Comparison of ENCODE assay signal across 15 mouse cellular contexts in genomic region chr2:47822746-47823271, GRCm38 (mm10).
DNase-seq lines count a peak whose midpoint lies in the region; ATAC-seq and TF ChIP-seq lines count a peak whose summit lies in the region.
"Had no signal": no experiment of that assay in that cellular context is flagged by ENCODE, and none has a peak within 500 bp of the region (broad histone marks: within the 10 kb centered on the region; RNA-seq: fewer than 3 reads in every experiment).

No protein-coding gene starts in this region.

- H3K27ac ChIP-seq in embryonic facial prominence, embryonic 14.5 days (replicated peaks; ENCODE audit: low read depth, low read length) = no peak overlapping the region
- H3K27ac ChIP-seq in embryonic facial prominence, embryonic 10.5 days (replicated peaks) = no peak overlapping the region
- H3K27ac ChIP-seq in left cerebral cortex, adult 2 months = no peak overlapping the region
- H3K27ac ChIP-seq: gastrocnemius, adult 2 months; limb, embryonic 10.5 days; macrophage had no signal

- no peak overlapping the region for H3K4me2 ChIP-seq in embryonic facial prominence, embryonic 14.5 days (ENCODE audit: low read depth, low read length)

- no peaks in the 10 kb centered on the region for H3K27me3 ChIP-seq in embryonic facial prominence, embryonic 14.5 days (replicated peaks; ENCODE audit: control insufficient read depth, insufficient read depth, low read length)
- H3K27me3 ChIP-seq in embryonic facial prominence, embryonic 10.5 days (replicated peaks; ENCODE audit: low read depth, poor library complexity, severe bottlenecking) = no peaks in the 10 kb centered on the region

- 30% methylated on average over 2 of the region's 2 CpGs for WGBS in embryonic facial prominence, embryonic 14.5 days
- 59% methylated on average over 2 of the region's 2 CpGs for WGBS in embryonic facial prominence, embryonic 10.5 days

- H3K36me3 ChIP-seq in embryonic facial prominence, embryonic 14.5 days (ENCODE audit: control insufficient read depth, insufficient read depth, low read length) = no peaks in the 10 kb centered on the region
- no peaks in the 10 kb centered on the region for H3K36me3 ChIP-seq in embryonic facial prominence, embryonic 10.5 days (replicated peaks)
- H3K36me3 ChIP-seq: limb, embryonic 10.5 days had no signal

- H3K4me3 ChIP-seq in embryonic facial prominence, embryonic 14.5 days (ENCODE audit: low read depth, low read length) = no peak overlapping the region
- H3K4me3 ChIP-seq in embryonic facial prominence, embryonic 10.5 days = no peak overlapping the region
- H3K4me3 ChIP-seq in left cerebral cortex, adult 2 months = no peak overlapping the region
- H3K4me3 ChIP-seq: gastrocnemius, adult 2 months; limb, embryonic 10.5 days had no signal

- DNase-seq in embryonic facial prominence, embryonic 14.5 days (ENCODE audit: low spot score) = peak; percentile 44
- no peak for DNase-seq in embryonic facial prominence, embryonic 10.5 days (ENCODE audit: low spot score)
- peak; percentile 13 to 27 for DNase-seq in left cerebral cortex, adult 18-20 months (ENCODE audit: low spot score in 2 of 2)
- no peak for DNase-seq in left cerebral cortex, adult 2 months (ENCODE audit: extremely low spot score in 1 of 2, low spot score in 2 of 2)
- peak; percentile 3 to 12 for DNase-seq in layer of hippocampus, postnatal 14 days (ENCODE audit: low spot score in 2 of 2)
- peak; percentile 31 to 45 for DNase-seq in right cerebral cortex, postnatal 36 days (ENCODE audit: low spot score in 2 of 2)
- DNase-seq: cerebellum, postnatal 36 days; gastrocnemius, adult 2 months; heart, postnatal 36 days; thymus, postnatal 36 days had no signal

- ATAC-seq in embryonic facial prominence, embryonic 14.5 days (ENCODE audit: low read depth) = no peak
- ATAC-seq in inflammation-experienced regulatory T-cells, adult 6 months = no peak
- no peak for ATAC-seq in CD4-positive, CD25-positive, alpha-beta regulatory T cell, adult 4 months
- ATAC-seq: intestine, embryonic 16.5 days had no signal

- no peak overlapping the region for H3K9ac ChIP-seq in embryonic facial prominence, embryonic 14.5 days (ENCODE audit: low read depth, low read length)

- H3K4me1 ChIP-seq in embryonic facial prominence, embryonic 14.5 days (ENCODE audit: control insufficient read depth, insufficient read depth, low read length) = 0 out of 2 replicates have a peak, but pooled peaks cover 4% of the 10 kb centered on the region
- no peaks in the 10 kb centered on the region for H3K4me1 ChIP-seq in embryonic facial prominence, embryonic 10.5 days
- H3K4me1 ChIP-seq: limb, embryonic 10.5 days had no signal

- TF ChIP-seq CTCF in left cerebral cortex, adult 2 months (IDR thresholded peaks at IDR 0.05) = no peak

- H3K9me3 ChIP-seq in embryonic facial prominence, embryonic 14.5 days (ENCODE audit: control insufficient read depth, low read length) = no peaks in the 10 kb centered on the region
- no peaks in the 10 kb centered on the region for H3K9me3 ChIP-seq in embryonic facial prominence, embryonic 10.5 days
- H3K9me3 ChIP-seq: limb, embryonic 10.5 days had no signal

- intact Hi-C loops in left cerebral cortex, adult 2 months (cut with DNase I) = no loop called here

Comparison
In these comparisons a context has a peak if more than half of its experiments do, and no peak if none do; other contexts are left out.
1. DNase-seq: peak in embryonic facial prominence, embryonic 14.5 days (single experiment), left cerebral cortex, adult 18-20 months (2 of 2), layer of hippocampus, postnatal 14 days (2 of 2) and right cerebral cortex, postnatal 36 days (2 of 2); none in embryonic facial prominence, embryonic 10.5 days (single experiment) and left cerebral cortex, adult 2 months (0 of 2).